Mouse (Mus musculus): Measurements from ENCODE around the gene Jun.

DNA sequence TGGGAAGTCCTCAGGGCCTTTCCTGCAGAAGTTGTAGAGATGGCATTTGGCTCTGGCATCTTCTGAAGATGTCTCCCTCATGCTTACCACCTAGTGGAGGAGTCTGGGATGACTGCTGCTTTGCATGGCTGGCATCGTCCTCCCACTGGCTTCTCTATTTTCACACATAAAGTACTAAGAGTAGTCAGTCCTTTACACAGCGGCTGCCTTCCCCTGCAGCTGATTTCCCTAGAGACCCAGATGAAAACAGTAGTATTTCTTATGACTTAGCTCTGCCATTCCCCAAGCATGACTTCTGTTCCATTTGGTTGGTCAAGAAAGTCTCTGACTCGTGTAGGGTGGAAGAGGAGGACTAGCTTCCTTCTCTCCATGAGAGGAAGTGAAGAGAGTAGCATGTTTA lies 52.8 kb downstream of the Jun start:
- peak; percentile 32; the same call in 1 of the 2 replicates for TF ChIP-seq CTCF (IDR thresholded peaks at IDR 0.05; ENCODE audit: borderline replicate concordance, extremely low read depth, insufficient read depth, insufficient read length)
- no peak for TF ChIP-seq POLR2A (IDR thresholded peaks at IDR 0.05; ENCODE audit: borderline replicate concordance, extremely low read depth, insufficient read depth, insufficient read length, poor library complexity, severe bottlenecking)
